Mouse (Mus musculus): ENCODE data around the gene Pola1. TPM values are rescaled to one million over a fixed set of nuclear protein-coding genes. Genes with fewer than 3 reads are reported as not detected.

The Pola1 gene
- polyA plus RNA-seq, 1 experiment from 2014 or later, result 3.0 TPM

GRCm38 (mm10) chrX:93397089-93397488 lies 234.9 kb downstream of the Pola1 start:
- TF ChIP-seq CTCF (IDR thresholded peaks at IDR 0.05; ENCODE audit: low read depth), result no peak
- no peaks in the 10 kb centered on the region for H3K27me3 ChIP-seq (replicated peaks; ENCODE audit: control insufficient read depth, insufficient read depth, low read length)
- no peaks in the 10 kb centered on the region for H3K36me3 ChIP-seq (ENCODE audit: control insufficient read depth, insufficient read depth)
- no peak overlapping the region for H3K4me3 ChIP-seq (ENCODE audit: low read depth, low read length)
- WGBS, result 47% methylated on average over 3 of the region's 3 CpGs
- no peak overlapping the region for H3K9ac ChIP-seq (ENCODE audit: low read depth, low read length)
- no peak for ATAC-seq
- H3K9me3 ChIP-seq (ENCODE audit: control insufficient read depth), result no peaks in the 10 kb centered on the region
- no peak overlapping the region for H3K4me2 ChIP-seq (replicated peaks; ENCODE audit: low read depth)
- H3K4me1 ChIP-seq (replicated peaks; ENCODE audit: control insufficient read depth, insufficient read depth, low read length), result no peaks in the 10 kb centered on the region
- no peak overlapping the region for H3K27ac ChIP-seq (ENCODE audit: low read depth, low read length)

- no peak for ATAC-seq
- H3K4me1 ChIP-seq (replicated peaks; ENCODE audit: control insufficient read depth, insufficient read depth, low read length), result no peaks in the 10 kb centered on the region
- H3K36me3 ChIP-seq (ENCODE audit: control insufficient read depth, insufficient read depth), result no peaks in the 10 kb centered on the region
- TF ChIP-seq CTCF (IDR thresholded peaks at IDR 0.05; ENCODE audit: low read depth), result no peak
- H3K9ac ChIP-seq (ENCODE audit: low read depth, low read length), result no peak overlapping the region
- no peak overlapping the region for H3K4me2 ChIP-seq (replicated peaks; ENCODE audit: low read depth)
- no peaks in the 10 kb centered on the region for H3K9me3 ChIP-seq (ENCODE audit: control insufficient read depth)
- 87% methylated on average over 9 of the region's 9 CpGs for WGBS
- no peak overlapping the region for H3K4me3 ChIP-seq (ENCODE audit: low read depth, low read length)
- no peaks in the 10 kb centered on the region for H3K27me3 ChIP-seq (replicated peaks; ENCODE audit: control insufficient read depth, insufficient read depth, low read length)
- no peak overlapping the region for H3K27ac ChIP-seq (ENCODE audit: low read depth, low read length)
These were observed 254.5 kb downstream of the Pola1 start for GRCm38 (mm10) chrX:93377285-93377972.

GRCm38 (mm10) chrX:93373503-93373902 lies 258.5 kb downstream of the Pola1 start:
- TF ChIP-seq CTCF (IDR thresholded peaks at IDR 0.05; ENCODE audit: low read depth), result no peak
- Histone ChIP-seq H3K4me1 (replicated peaks; ENCODE audit: control insufficient read depth, insufficient read depth, low read length) (no peaks in the 10 kb centered on the region), H3K4me2 (replicated peaks; ENCODE audit: low read depth) (no peak overlapping the region), H3K9ac (ENCODE audit: low read depth, low read length) (no peak overlapping the region), H3K36me3 (ENCODE audit: control insufficient read depth, insufficient read depth) (no peaks in the 10 kb centered on the region), H3K27ac (ENCODE audit: low read depth, low read length) (no peak overlapping the region), H3K27me3 (replicated peaks; ENCODE audit: control insufficient read depth, insufficient read depth, low read length) (no peaks in the 10 kb centered on the region), H3K4me3 (ENCODE audit: low read depth, low read length) (no peak overlapping the region), H3K9me3 (ENCODE audit: control insufficient read depth) (no peaks in the 10 kb centered on the region)
- 62% methylated on average over 1 of the region's 1 CpGs for WGBS
- no peak for ATAC-seq

GRCm38 (mm10) chrX:93369708-93370107 lies 262.2 kb downstream of the Pola1 start:
- Histone ChIP-seq H3K27ac (ENCODE audit: low read depth, low read length) (no peak overlapping the region), H3K9ac (ENCODE audit: low read depth, low read length) (no peak overlapping the region), H3K9me3 (ENCODE audit: control insufficient read depth) (no peaks in the 10 kb centered on the region), H3K4me1 (replicated peaks; ENCODE audit: control insufficient read depth, insufficient read depth, low read length) (no peaks in the 10 kb centered on the region), H3K4me3 (ENCODE audit: low read depth, low read length) (no peak overlapping the region), H3K36me3 (ENCODE audit: control insufficient read depth, insufficient read depth) (no peaks in the 10 kb centered on the region), H3K4me2 (replicated peaks; ENCODE audit: low read depth) (no peak overlapping the region), H3K27me3 (replicated peaks; ENCODE audit: control insufficient read depth, insufficient read depth, low read length) (no peaks in the 10 kb centered on the region)
- no peak for TF ChIP-seq CTCF (IDR thresholded peaks at IDR 0.05; ENCODE audit: low read depth)
- no peak for ATAC-seq
- WGBS, result 83% methylated on average over 1 of the region's 1 CpGs

- Histone ChIP-seq H3K9ac (ENCODE audit: low read depth, low read length) (no peak overlapping the region), H3K4me1 (replicated peaks; ENCODE audit: control insufficient read depth, insufficient read depth, low read length) (no peaks in the 10 kb centered on the region), H3K36me3 (ENCODE audit: control insufficient read depth, insufficient read depth) (no peaks in the 10 kb centered on the region), H3K27ac (ENCODE audit: low read depth, low read length) (no peak overlapping the region), H3K9me3 (ENCODE audit: control insufficient read depth) (no peaks in the 10 kb centered on the region), H3K4me3 (ENCODE audit: low read depth, low read length) (no peak overlapping the region), H3K4me2 (replicated peaks; ENCODE audit: low read depth) (no peak overlapping the region), H3K27me3 (replicated peaks; ENCODE audit: control insufficient read depth, insufficient read depth, low read length) (no peaks in the 10 kb centered on the region)
- TF ChIP-seq CTCF (IDR thresholded peaks at IDR 0.05; ENCODE audit: low read depth), result no peak
- whole genome bisulfite sequencing, result 81% methylated on average over 3 of the region's 3 CpGs
- no peak for ATAC-seq
These were observed 263.7 kb downstream of the Pola1 start for GRCm38 (mm10) chrX:93368211-93368610.

GRCm38 (mm10) chrX:93321336-93321735 lies 310.6 kb downstream of the Pola1 start:
- Histone ChIP-seq H3K27ac (ENCODE audit: low read depth, low read length) (no peak overlapping the region), H3K4me2 (replicated peaks; ENCODE audit: low read depth) (no peak overlapping the region), H3K9ac (ENCODE audit: low read depth, low read length) (no peak overlapping the region), H3K27me3 (replicated peaks; ENCODE audit: control insufficient read depth, insufficient read depth, low read length) (no peaks in the 10 kb centered on the region), H3K4me3 (ENCODE audit: low read depth, low read length) (no peak overlapping the region), H3K4me1 (replicated peaks; ENCODE audit: control insufficient read depth, insufficient read depth, low read length) (no peaks in the 10 kb centered on the region), H3K36me3 (ENCODE audit: control insufficient read depth, insufficient read depth) (no peaks in the 10 kb centered on the region), H3K9me3 (ENCODE audit: control insufficient read depth) (no peaks in the 10 kb centered on the region)
- ATAC-seq, result no peak
- TF ChIP-seq CTCF (IDR thresholded peaks at IDR 0.05; ENCODE audit: low read depth), result no peak
- 77% methylated on average over 1 of the region's 1 CpGs for WGBS
